Mouse (Mus musculus): Measurements from ENCODE around the gene Pik3r1. TPM values are rescaled to one million over a fixed set of nuclear protein-coding genes. Genes with fewer than 3 reads are reported as not detected.

Pik3r1 gene
- polyA plus RNA-seq, 1 experiment: 6.8 TPM

- Histone ChIP-seq H3K4me2 (ENCODE audit: low read depth) (no peak overlapping the region), H3K36me3 (ENCODE audit: control insufficient read depth, insufficient read depth) (peaks cover 23% of the 10 kb centered on the region), H3K79me2 (ENCODE audit: control insufficient read depth, insufficient read depth) (peaks cover 51% of the 10 kb centered on the region), H3ac (ENCODE audit: control insufficient read depth, insufficient read length) (no peak overlapping the region), H3K27me3 (ENCODE audit: control insufficient read depth, insufficient read depth, insufficient read length) (no peaks in the 10 kb centered on the region), H3K4me3 (no peak overlapping the region)
- TF ChIP-seq CEBPB (IDR thresholded peaks at IDR 0.05; ENCODE audit: insufficient read depth, poor library complexity, severe bottlenecking) (peak; percentile 96), MYOD1 (IDR thresholded peaks at IDR 0.05; ENCODE audit: control insufficient read depth in 1 of 3, insufficient read length in 2 of 3, low read depth in 2 of 3) (no peak)
These were observed 55.9 kb downstream of the Pik3r1 start for GRCm38 (mm10) chr13:101712099-101712498.

- H3K27me3 ChIP-seq (ENCODE audit: control insufficient read depth, insufficient read depth, insufficient read length): no peaks in the 10 kb centered on the region
- H3ac ChIP-seq (ENCODE audit: control insufficient read depth, insufficient read length): no peak overlapping the region
- H3K36me3 ChIP-seq (ENCODE audit: control insufficient read depth, insufficient read depth): peaks cover 31% of the 10 kb centered on the region
- no peak overlapping the region for H3K4me3 ChIP-seq
- no peak overlapping the region for H3K4me2 ChIP-seq (ENCODE audit: low read depth)
- H3K79me2 ChIP-seq (ENCODE audit: control insufficient read depth, insufficient read depth): peaks cover 44% of the 10 kb centered on the region
- TF ChIP-seq MYOD1 (IDR thresholded peaks at IDR 0.05; ENCODE audit: control insufficient read depth in 1 of 3, insufficient read length in 2 of 3, low read depth in 2 of 3): peak in 2 of 3 experiments; percentile 45 to 49
- TF ChIP-seq SRF (IDR thresholded peaks at IDR 0.05; ENCODE audit: control insufficient read depth, insufficient read length, low read depth): no peak
These were observed 56.7 kb downstream of the Pik3r1 start for GRCm38 (mm10) chr13:101711301-101711700.

- peaks cover 38% of the 10 kb centered on the region for H3K36me3 ChIP-seq (ENCODE audit: control insufficient read depth, insufficient read depth)
- no peak overlapping the region for H3K4me2 ChIP-seq (ENCODE audit: low read depth)
- no peak for TF ChIP-seq POLR2AphosphoS2 (IDR thresholded peaks at IDR 0.05; ENCODE audit: insufficient read length, low read depth)
- TF ChIP-seq CEBPB (IDR thresholded peaks at IDR 0.05; ENCODE audit: insufficient read depth, poor library complexity, severe bottlenecking): no peak
- TF ChIP-seq TCF12 (IDR thresholded peaks at IDR 0.05; ENCODE audit: insufficient read depth, poor library complexity, severe bottlenecking): no peak
- no peak for TF ChIP-seq REST (IDR thresholded peaks at IDR 0.05; ENCODE audit: insufficient read depth, insufficient read length)
- no peak for TF ChIP-seq E2F4 (IDR thresholded peaks at IDR 0.05; ENCODE audit: insufficient read depth)
- no peak for TF ChIP-seq USF1 (IDR thresholded peaks at IDR 0.05; ENCODE audit: low read depth)
- TF ChIP-seq MYOG (IDR thresholded peaks at IDR 0.05; ENCODE audit: control insufficient read depth in 1 of 3, insufficient read depth in 1 of 3, insufficient read length in 2 of 3, low read depth in 2 of 3): no peak
- TF ChIP-seq MYOD1 (IDR thresholded peaks at IDR 0.05; ENCODE audit: control insufficient read depth in 1 of 3, insufficient read length in 2 of 3, low read depth in 2 of 3): no peak
- no peak for TF ChIP-seq POLR2A (IDR thresholded peaks at IDR 0.05; ENCODE audit: insufficient read length, low read depth)
- TF ChIP-seq MAX (IDR thresholded peaks at IDR 0.05; ENCODE audit: low read depth): no peak
- H3K79me2 ChIP-seq (ENCODE audit: control insufficient read depth, insufficient read depth): peaks cover 29% of the 10 kb centered on the region
- H3K4me3 ChIP-seq: no peak overlapping the region
- no peaks in the 10 kb centered on the region for H3K27me3 ChIP-seq (ENCODE audit: control insufficient read depth, insufficient read depth, insufficient read length)
- no peak overlapping the region for H3ac ChIP-seq (ENCODE audit: control insufficient read depth, insufficient read length)
These were observed 58.2 kb downstream of the Pik3r1 start for GRCm38 (mm10) chr13:101709788-101710187.

GRCm38 (mm10) chr13:101707226-101707625, 60.8 kb downstream of the Pik3r1 start:
- peaks cover 26% of the 10 kb centered on the region for H3K79me2 ChIP-seq (ENCODE audit: control insufficient read depth, insufficient read depth)
- H3K27me3 ChIP-seq (ENCODE audit: control insufficient read depth, insufficient read depth, insufficient read length): no peaks in the 10 kb centered on the region
- H3K4me2 ChIP-seq (ENCODE audit: low read depth): no peak overlapping the region
- peaks cover 43% of the 10 kb centered on the region for H3K36me3 ChIP-seq (ENCODE audit: control insufficient read depth, insufficient read depth)
- H3ac ChIP-seq (ENCODE audit: control insufficient read depth, insufficient read length): no peak overlapping the region
- H3K4me3 ChIP-seq: no peak overlapping the region
- TF ChIP-seq TCF3 (IDR thresholded peaks at IDR 0.05; ENCODE audit: insufficient read length, low read depth) (no peak), MYOG (IDR thresholded peaks at IDR 0.05; ENCODE audit: control insufficient read depth in 1 of 3, insufficient read depth in 1 of 3, insufficient read length in 2 of 3, low read depth in 2 of 3) (no peak), REST (IDR thresholded peaks at IDR 0.05; ENCODE audit: insufficient read depth, insufficient read length) (no peak), TCF12 (IDR thresholded peaks at IDR 0.05; ENCODE audit: insufficient read depth, poor library complexity, severe bottlenecking) (no peak), E2F4 (IDR thresholded peaks at IDR 0.05; ENCODE audit: insufficient read depth) (no peak), POLR2AphosphoS2 (IDR thresholded peaks at IDR 0.05; ENCODE audit: insufficient read length, low read depth) (no peak)

GRCm38 (mm10) chr13:101706426-101706825, 61.6 kb downstream of the Pik3r1 start:
- H3K4me2 ChIP-seq (ENCODE audit: low read depth): no peak overlapping the region
- H3K79me2 ChIP-seq (ENCODE audit: control insufficient read depth, insufficient read depth): peaks cover 18% of the 10 kb centered on the region
- H3K4me3 ChIP-seq: no peak overlapping the region
- no peaks in the 10 kb centered on the region for H3K27me3 ChIP-seq (ENCODE audit: control insufficient read depth, insufficient read depth, insufficient read length)
- TF ChIP-seq CEBPB (IDR thresholded peaks at IDR 0.05; ENCODE audit: insufficient read depth, poor library complexity, severe bottlenecking) (no peak), POLR2AphosphoS2 (IDR thresholded peaks at IDR 0.05; ENCODE audit: insufficient read length, low read depth) (no peak), E2F4 (IDR thresholded peaks at IDR 0.05; ENCODE audit: insufficient read depth) (no peak), MAX (IDR thresholded peaks at IDR 0.05; ENCODE audit: low read depth) (no peak), TCF12 (IDR thresholded peaks at IDR 0.05; ENCODE audit: insufficient read depth, poor library complexity, severe bottlenecking) (no peak), POLR2A (IDR thresholded peaks at IDR 0.05; ENCODE audit: insufficient read length, low read depth) (no peak)
- no peak overlapping the region for H3ac ChIP-seq (ENCODE audit: control insufficient read depth, insufficient read length)
- peaks cover 47% of the 10 kb centered on the region for H3K36me3 ChIP-seq (ENCODE audit: control insufficient read depth, insufficient read depth)
